Mouse (Mus musculus) heart, embryonic 12.5 days (tissue): ENCODE measurements around the gene G430095P16Rik. TPM values are rescaled to one million over a fixed set of nuclear protein-coding genes. Genes with fewer than 3 reads are reported as not detected.

Experiments used
- ATAC-seq: fragments of 200-750 bp; cut with Nextera tagmentation; 2 replicates; pipeline ENCODE4 v1.8.0; 2017; ENCODE audit warnings: moderate TSS enrichment, moderate library complexity; ENCODE audit not compliant: insufficient number of reproducible peaks, low FRiP score
- H3K27ac ChIP-seq: fragments of 300-500 bp; sonication (generic); 2 replicates; pipeline ENCODE4 v1.5.1; 2016; ENCODE audit warnings: mild to moderate bottlenecking, moderate library complexity; ENCODE audit not compliant: poor library complexity, severe bottlenecking
- H3K27me3 ChIP-seq: fragments of 300-500 bp; sonication (generic); replicated peaks from 2 replicates; pipeline ENCODE4 v1.6.1; 2016; ENCODE audit warnings: mild to moderate bottlenecking, moderate library complexity
- H3K36me3 ChIP-seq: fragments of 300-500 bp; sonication (generic); 2 replicates; pipeline ENCODE4 v1.6.1; 2016; ENCODE audit warnings: mild to moderate bottlenecking, moderate library complexity
- H3K4me1 ChIP-seq: fragments of 300-500 bp; sonication (generic); replicated peaks from 2 replicates; pipeline ENCODE4 v1.6.1; 2016; ENCODE audit warnings: mild to moderate bottlenecking
- H3K4me2 ChIP-seq: fragments of 300-500 bp; sonication (generic); 2 replicates; pipeline ENCODE4 v1.6.1; 2016; ENCODE audit warnings: mild to moderate bottlenecking, moderate library complexity
- H3K4me3 ChIP-seq: fragments of 300-500 bp; sonication (generic); 2 replicates; pipeline ENCODE4 v1.5.1; 2016; ENCODE audit warnings: mild to moderate bottlenecking
- H3K9ac ChIP-seq: fragments of 300-500 bp; sonication (generic); 2 replicates; pipeline ENCODE4 v1.6.1; 2016; ENCODE audit warnings: mild to moderate bottlenecking, moderate library complexity
- H3K9me3 ChIP-seq: fragments of 300-500 bp; sonication (generic); replicated peaks from 2 replicates; pipeline ENCODE4 v1.6.1; 2016; ENCODE audit warnings: mild to moderate bottlenecking, moderate library complexity
- WGBS: fragments of 180-500 bp; shearing (Covaris S2); methylation state at CpG from one replicate; pipeline ENCODE4 v1.1.7; 2016; 5-methylcytosine and 5-hydroxymethylcytosine counted together
- polyA plus RNA-seq: library from polyadenylated mRNA; unstranded; fragments of >200 nt; fragmentation: Nextera tagmentation; extraction: Ambion mirVana; gene quantifications from 2 replicates; pipeline ENCODE4 v1.2.1, GENCODE M21; 2016

G430095P16Rik gene
- 5.4 and 6.9 TPM in 2 replicates for polyA plus RNA-seq

GRCm38 (mm10) chr8:84722850-84723570 is at the start of gene G430095P16Rik:
G430095P16Rik (plus strand) TSS chr8:84723007.
- Histone ChIP-seq H3K4me2 (peak within 1 kb of the TSS; percentile 63), H3K27me3 (peaks cover 20% of the 10 kb centered on the region), H3K9ac (peak within 1 kb of the TSS; percentile 71), H3K4me1 (peaks cover 78% of the 10 kb centered on the region), H3K4me3 (peak within 1 kb of the TSS; percentile 33), H3K27ac (peak within 1 kb of the TSS; percentile 96), H3K9me3 (no peaks in the 10 kb centered on the region), H3K36me3 (peaks cover 5% of the 10 kb centered on the region; the same call in 1 of the 2 replicates)
- WGBS = 11% methylated on average over 10 of the region's 10 CpGs
- peak; percentile 85 for ATAC-seq

- no peak overlapping the region for H3K4me2 ChIP-seq
- H3K36me3 ChIP-seq = peaks cover 60% of the 10 kb centered on the region
- H3K9ac ChIP-seq = no peak overlapping the region
- no peaks in the 10 kb centered on the region for H3K9me3 ChIP-seq
- no peak overlapping the region for H3K27ac ChIP-seq
- no peaks in the 10 kb centered on the region for H3K27me3 ChIP-seq
- H3K4me3 ChIP-seq = no peak overlapping the region
- WGBS = 86% methylated on average over 5 of the region's 5 CpGs
- peaks cover 20% of the 10 kb centered on the region for H3K4me1 ChIP-seq
- no peak for ATAC-seq
These were observed 45.5 kb upstream of the G430095P16Rik start for GRCm38 (mm10) chr8:84677305-84677704.

GRCm38 (mm10) chr8:84681476-84681875 is 41.3 kb upstream of the G430095P16Rik start:
- peaks cover 49% of the 10 kb centered on the region for H3K4me1 ChIP-seq
- H3K27ac ChIP-seq = no peak overlapping the region; the same call in 1 of the 2 replicates
- H3K27me3 ChIP-seq = no peaks in the 10 kb centered on the region
- peaks cover 23% of the 10 kb centered on the region for H3K36me3 ChIP-seq
- no peak overlapping the region for H3K4me3 ChIP-seq
- 64% methylated on average over 2 of the region's 2 CpGs for WGBS
- no peak for ATAC-seq
- H3K4me2 ChIP-seq = no peak overlapping the region
- no peaks in the 10 kb centered on the region for H3K9me3 ChIP-seq
- H3K9ac ChIP-seq = no peak overlapping the region

GRCm38 (mm10) chr8:84682257-84682656 is 40.5 kb upstream of the G430095P16Rik start:
- Histone ChIP-seq H3K9ac (peak overlapping the region; percentile 24; the same call in 1 of the 2 replicates), H3K27me3 (no peaks in the 10 kb centered on the region), H3K4me3 (no peak overlapping the region), H3K27ac (peak overlapping the region; percentile 32; the same call in 1 of the 2 replicates), H3K4me2 (no peak overlapping the region), H3K9me3 (no peaks in the 10 kb centered on the region), H3K36me3 (peaks cover 17% of the 10 kb centered on the region), H3K4me1 (peaks cover 49% of the 10 kb centered on the region)
- no peak for ATAC-seq
- WGBS = 71% methylated on average over 2 of the region's 2 CpGs

DNA sequence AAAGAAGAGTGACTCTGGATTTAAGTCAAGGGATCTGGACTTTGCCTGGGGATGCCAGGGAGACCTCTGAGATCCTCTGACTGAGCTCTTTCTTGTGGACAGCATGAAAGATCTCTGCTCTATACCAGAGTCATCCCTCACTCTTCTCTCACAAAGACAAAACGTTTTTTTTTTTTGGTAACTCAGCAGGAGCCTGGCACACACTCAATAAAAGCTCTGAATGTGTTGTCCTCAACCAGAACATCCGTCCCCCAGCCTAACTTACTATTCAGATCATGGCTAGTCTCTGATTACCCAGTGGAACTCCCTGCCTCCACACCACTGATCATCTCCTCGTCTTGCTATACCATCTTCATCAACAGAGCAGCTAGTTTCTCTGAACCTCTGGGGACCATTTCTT is 38.3 kb upstream of the G430095P16Rik start:
- no peaks in the 10 kb centered on the region for H3K27me3 ChIP-seq
- no peak overlapping the region for H3K4me2 ChIP-seq
- no peak overlapping the region for H3K4me3 ChIP-seq
- peaks cover 17% of the 10 kb centered on the region for H3K36me3 ChIP-seq
- H3K9me3 ChIP-seq = no peaks in the 10 kb centered on the region
- 70% methylated on average over 3 of the region's 3 CpGs for WGBS
- ATAC-seq = no peak
- peaks cover 56% of the 10 kb centered on the region for H3K4me1 ChIP-seq
- H3K27ac ChIP-seq = no peak overlapping the region
- H3K9ac ChIP-seq = no peak overlapping the region

DNA sequence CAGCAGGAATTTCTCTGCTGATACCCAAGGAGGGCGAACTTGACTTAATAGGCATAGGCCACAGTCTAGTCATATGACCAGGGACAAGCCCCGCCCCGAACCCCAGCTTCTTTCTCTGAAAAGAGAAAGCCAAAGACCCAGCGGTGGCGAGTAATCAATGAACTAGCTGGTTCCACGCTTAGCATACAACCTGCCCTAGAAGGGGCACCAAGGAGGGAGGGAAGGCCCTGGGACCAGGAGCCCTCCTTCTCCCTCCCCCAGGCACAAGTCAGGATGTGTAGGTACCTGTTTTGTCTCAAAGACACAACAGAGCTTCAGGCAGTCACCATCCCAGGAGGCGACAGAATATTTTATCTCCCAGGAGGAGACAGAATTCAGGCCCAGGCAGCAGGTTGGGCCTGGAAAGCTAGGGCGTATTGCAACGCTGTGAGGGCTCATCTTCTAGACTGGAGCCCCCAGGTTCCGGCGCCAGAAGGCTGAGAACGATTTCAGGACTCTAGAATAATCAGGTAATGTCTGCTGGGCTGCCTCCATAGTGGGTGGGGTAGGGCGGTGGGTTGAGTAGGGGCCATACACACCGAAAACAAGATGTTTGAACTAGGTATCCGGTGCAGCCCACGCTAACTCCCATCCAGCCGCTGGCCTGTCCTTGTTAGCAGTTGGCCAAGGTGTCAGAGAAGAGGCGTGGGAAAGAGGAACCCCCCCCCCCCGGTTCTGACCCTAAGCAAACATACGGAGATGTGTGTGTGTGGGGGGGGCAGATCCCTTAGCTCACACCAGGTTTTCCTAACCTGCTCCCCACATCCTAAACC is 36.4 kb upstream of the G430095P16Rik start, which contains the start of gene Trmt1:
TSS of gene Trmt1 (plus strand) at position 117 of the 812 bp plus-strand sequence.
- peaks cover 60% of the 10 kb centered on the region for H3K4me1 ChIP-seq
- peak within 1 kb of the TSS; percentile 96 for H3K4me2 ChIP-seq
- H3K36me3 ChIP-seq = peaks cover 16% of the 10 kb centered on the region
- WGBS = 11% methylated on average over 20 of the region's 20 CpGs
- no peaks in the 10 kb centered on the region for H3K9me3 ChIP-seq
- peak; percentile 10; the same call in 1 of the 2 replicates for ATAC-seq
- H3K27ac ChIP-seq = peak within 1 kb of the TSS; percentile 93
- H3K9ac ChIP-seq = peak within 1 kb of the TSS; percentile 96
- H3K4me3 ChIP-seq = peak within 1 kb of the TSS; percentile 88
- no peaks in the 10 kb centered on the region for H3K27me3 ChIP-seq

- Histone ChIP-seq H3K9me3 (no peaks in the 10 kb centered on the region), H3K9ac (peak overlapping the region; percentile 96), H3K36me3 (peaks cover 21% of the 10 kb centered on the region), H3K27me3 (no peaks in the 10 kb centered on the region), H3K27ac (peak overlapping the region; percentile 93), H3K4me3 (peak overlapping the region; percentile 88), H3K4me1 (peaks cover 53% of the 10 kb centered on the region), H3K4me2 (peak overlapping the region; percentile 96)
- ATAC-seq = peak; percentile 72
- under 1% methylated on average over 57 of the region's 62 CpGs for WGBS
These were observed 35.7 kb upstream of the G430095P16Rik start for GRCm38 (mm10) chr8:84687003-84687704.

DNA sequence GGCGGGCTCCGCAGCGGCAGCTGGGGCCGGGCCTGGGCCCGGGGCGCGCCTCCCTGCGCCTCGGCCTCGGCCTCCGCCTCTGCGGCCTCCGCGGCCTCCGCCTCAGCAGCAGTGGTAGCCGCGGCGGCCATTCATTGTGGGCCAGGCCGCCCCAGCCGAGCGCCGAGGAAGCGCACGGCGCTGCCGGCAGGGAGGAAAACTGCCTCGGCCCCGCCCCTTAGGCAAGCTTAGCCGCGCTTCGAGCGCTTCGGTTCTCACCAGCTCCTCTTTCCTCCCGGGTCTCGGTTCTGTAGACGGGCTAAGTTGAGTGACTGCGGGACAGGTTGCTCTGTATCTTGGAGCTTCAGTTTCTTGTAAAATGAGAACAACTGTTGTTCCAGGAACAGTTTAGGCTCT is 35.1 kb upstream of the G430095P16Rik start, which contains the start of gene Nacc1:
TSS of gene Nacc1 (minus strand) at position 158 of the 396 bp plus-strand sequence.
- Histone ChIP-seq H3K27me3 (no peaks in the 10 kb centered on the region), H3K27ac (peak within 1 kb of the TSS; percentile 93), H3K4me3 (peak within 1 kb of the TSS; percentile 89), H3K4me2 (peak within 1 kb of the TSS; percentile 96), H3K9me3 (no peaks in the 10 kb centered on the region), H3K4me1 (peaks cover 48% of the 10 kb centered on the region), H3K36me3 (peaks cover 21% of the 10 kb centered on the region), H3K9ac (peak within 1 kb of the TSS; percentile 96)
- WGBS = under 1% methylated on average over 37 of the region's 37 CpGs
- peak; percentile 79 for ATAC-seq

GRCm38 (mm10) chr8:84689091-84689915 is 33.5 kb upstream of the G430095P16Rik start:
- Histone ChIP-seq H3K4me2 (peak overlapping the region; percentile 96), H3K4me3 (peak overlapping the region; percentile 89), H3K27ac (peak overlapping the region; percentile 66), H3K36me3 (peaks cover 34% of the 10 kb centered on the region), H3K9me3 (no peaks in the 10 kb centered on the region), H3K27me3 (no peaks in the 10 kb centered on the region), H3K9ac (peak overlapping the region; percentile 86), H3K4me1 (peaks cover 42% of the 10 kb centered on the region)
- WGBS = under 1% methylated on average over 47 of the region's 47 CpGs
- peak; percentile 86 for ATAC-seq

DNA sequence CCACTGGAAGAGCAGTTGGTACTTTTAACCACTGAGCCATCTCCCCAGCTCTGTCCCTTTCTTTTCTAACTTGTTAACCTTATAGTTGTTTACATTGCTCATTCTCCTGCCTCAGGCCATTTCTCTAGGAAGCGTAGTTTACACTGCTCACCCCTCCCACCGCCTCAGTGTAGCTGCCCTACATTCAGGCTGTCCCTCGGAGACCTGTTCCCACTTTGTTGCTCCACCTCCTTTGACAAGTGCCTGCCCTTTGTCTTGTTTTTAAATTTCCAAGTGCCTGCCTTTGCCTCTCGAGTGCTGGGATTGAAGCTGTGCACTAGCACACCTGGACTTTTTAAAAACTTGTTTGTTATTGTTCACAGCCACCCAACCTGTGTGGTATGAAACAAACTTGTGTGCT is 29.5 kb upstream of the G430095P16Rik start:
- H3K9ac ChIP-seq = no peak overlapping the region
- ATAC-seq = no peak
- H3K27ac ChIP-seq = no peak overlapping the region
- peaks cover 73% of the 10 kb centered on the region for H3K36me3 ChIP-seq
- H3K4me1 ChIP-seq = peaks cover 19% of the 10 kb centered on the region
- H3K4me3 ChIP-seq = no peak overlapping the region
- no peaks in the 10 kb centered on the region for H3K9me3 ChIP-seq
- no peaks in the 10 kb centered on the region for H3K27me3 ChIP-seq
- WGBS = 60% methylated on average over 4 of the region's 4 CpGs
- no peak overlapping the region for H3K4me2 ChIP-seq
